Mouse (Mus musculus) embryonic facial prominence, embryonic 12.5 days (tissue): ENCODE results near the gene Olfr1065. TPM values are rescaled to one million over a fixed set of nuclear protein-coding genes. Genes with fewer than 3 reads are reported as not detected.
"Not testable (repeated sequence)": the region's sequence is repeated elsewhere in the genome, so short reads cannot be mapped to it uniquely, and the experiment has no call there.

ENCODE experiments used
- ATAC-seq: fragments of 200-750 bp; cut with Nextera tagmentation; 2 replicates; pipeline ENCODE4 v1.8.0; 2017; ENCODE audit not compliant: insufficient number of reproducible peaks, insufficient read depth, low FRiP score, low TSS enrichment
- H3K27ac ChIP-seq: fragments of 300-500 bp; sonication (generic); 2 replicates; pipeline ENCODE4 v1.5.1; 2016; ENCODE audit warnings: mild to moderate bottlenecking
- H3K27me3 ChIP-seq: fragments of 300-500 bp; sonication (generic); 2 replicates; pipeline ENCODE4 v1.6.1; 2016; ENCODE audit warnings: mild to moderate bottlenecking, moderate library complexity
- H3K36me3 ChIP-seq: fragments of 300-500 bp; sonication (generic); 2 replicates; pipeline ENCODE4 v1.6.1; 2016; ENCODE audit warnings: mild to moderate bottlenecking
- H3K4me1 ChIP-seq: fragments of 300-500 bp; sonication (generic); 2 replicates; pipeline ENCODE4 v1.6.1; 2016
- H3K4me2 ChIP-seq: fragments of 300-500 bp; sonication (generic); replicated peaks from 2 replicates; pipeline ENCODE4 v1.6.1; 2016; ENCODE audit warnings: mild to moderate bottlenecking, moderate library complexity
- H3K4me3 ChIP-seq: fragments of 300-500 bp; sonication (generic); 2 replicates; pipeline ENCODE4 v1.5.1; 2016; ENCODE audit warnings: mild to moderate bottlenecking
- H3K9ac ChIP-seq: fragments of 300-500 bp; sonication (generic); 2 replicates; pipeline ENCODE4 v1.6.1; 2016; ENCODE audit warnings: mild to moderate bottlenecking, moderate library complexity
- H3K9me3 ChIP-seq: fragments of 300-500 bp; sonication (generic); 2 replicates; pipeline ENCODE4 v1.6.1; 2016; ENCODE audit warnings: mild to moderate bottlenecking, moderate library complexity
- WGBS: fragments of 180-500 bp; shearing (Covaris S2); methylation state at CpG from one replicate; pipeline ENCODE4 v1.1.7; 2016; 5-methylcytosine and 5-hydroxymethylcytosine counted together
- polyA plus RNA-seq: library from polyadenylated mRNA; unstranded; fragments of >200 nt; fragmentation: Nextera tagmentation; extraction: Ambion mirVana; gene quantifications from 2 replicates; pipeline ENCODE4 v1.2.1, GENCODE M21; 2016

Gene Olfr1065
- polyA plus RNA-seq: not detected in 2 replicates

- not testable (repeated sequence) for H3K9me3 ChIP-seq, H3K4me2 ChIP-seq, H3K27ac ChIP-seq, H3K4me1 ChIP-seq, ATAC-seq, H3K4me3 ChIP-seq, H3K9ac ChIP-seq, H3K36me3 ChIP-seq, H3K27me3 ChIP-seq
- 33% methylated on average over 1 of the region's 1 CpGs for WGBS
These were observed at the start of gene Olfr1065 for GRCm38 (mm10) chr2:86450491-86450890. Olfr1065 (minus strand) TSS chr2:86450591.

DNA sequence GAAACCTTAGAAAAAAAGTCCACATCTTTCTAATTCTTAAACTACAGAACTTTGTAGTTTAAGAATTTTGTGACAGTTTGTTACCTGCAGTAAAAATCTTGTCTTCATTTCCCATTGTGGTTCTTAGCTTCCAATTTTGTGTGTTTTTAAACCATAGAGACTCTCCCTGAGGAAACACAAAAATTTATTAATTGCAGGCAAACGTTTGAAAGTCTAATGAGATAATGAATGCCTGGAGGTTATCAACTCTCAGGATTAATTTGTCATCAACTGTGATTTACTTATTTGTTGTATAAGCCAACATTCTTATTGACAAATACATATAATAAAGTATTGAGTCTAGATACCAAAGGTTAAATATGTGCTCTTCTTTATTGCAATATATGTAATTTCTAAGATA is 36.9 kb upstream of the Olfr1065 start, which contains the start of gene Olfr228:
Gene Olfr228, minus strand, starts transcription at position 101 of the 400 bp plus-strand sequence.
- Histone ChIP-seq H3K9me3 (no peaks in the 10 kb centered on the region), H3K4me3 (no peak within 1 kb of the TSS), H3K27me3 (no peaks in the 10 kb centered on the region), H3K4me2 (no peak within 1 kb of the TSS), H3K4me1 (no peaks in the 10 kb centered on the region), H3K36me3 (no peaks in the 10 kb centered on the region), H3K9ac (no peak within 1 kb of the TSS), H3K27ac (no peak within 1 kb of the TSS)
- no peak for ATAC-seq
- 29% methylated on average over 1 of the region's 1 CpGs for WGBS

- Histone ChIP-seq H3K36me3 (no peaks in the 10 kb centered on the region), H3K4me2 (0 out of 2 replicates have a peak overlapping the region, but pooled peaks have one; percentile 15), H3K4me1 (no peaks in the 10 kb centered on the region), H3K27ac (no peak overlapping the region), H3K9ac (no peak overlapping the region), H3K9me3 (no peaks in the 10 kb centered on the region), H3K27me3 (no peaks in the 10 kb centered on the region), H3K4me3 (no peak overlapping the region)
- WGBS: 32% methylated on average over 10 of the region's 10 CpGs
- no peak for ATAC-seq
These were observed 14.2 kb upstream of the Olfr1065 start for GRCm38 (mm10) chr2:86464442-86465109.

- 90% methylated on average over 1 of the region's 1 CpGs for WGBS
- H3K27ac ChIP-seq: no peak overlapping the region
- H3K4me1 ChIP-seq: no peaks in the 10 kb centered on the region
- no peak overlapping the region for H3K4me2 ChIP-seq
- no peaks in the 10 kb centered on the region for H3K36me3 ChIP-seq
- no peaks in the 10 kb centered on the region for H3K9me3 ChIP-seq
- no peak for ATAC-seq
- H3K4me3 ChIP-seq: no peak overlapping the region
- no peaks in the 10 kb centered on the region for H3K27me3 ChIP-seq
- H3K9ac ChIP-seq: no peak overlapping the region
These were observed 10.0 kb upstream of the Olfr1065 start for GRCm38 (mm10) chr2:86460434-86460833.

DNA sequence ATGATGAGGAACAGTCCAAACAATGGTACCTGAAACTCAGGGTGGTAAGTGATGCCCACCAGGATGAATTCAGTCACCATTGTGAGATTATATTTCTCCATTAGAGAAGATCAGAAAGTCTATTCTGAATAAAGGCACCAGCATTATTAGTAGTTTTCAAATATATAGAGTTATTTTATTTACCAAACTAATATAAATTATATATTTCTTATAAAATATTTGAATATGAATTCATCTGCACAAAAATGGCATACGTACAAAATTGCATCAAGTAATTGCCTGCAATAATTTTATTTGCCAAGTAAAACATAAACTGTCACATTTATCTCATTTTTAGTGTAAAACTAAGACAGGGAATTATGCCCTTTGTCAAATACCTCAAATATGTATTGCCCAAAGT is 5.8 kb upstream of the Olfr1065 start, which contains the start of gene Olfr1066:
Gene Olfr1066, minus strand, starts transcription at position 101 of the 400 bp plus-strand sequence.
- H3K27me3 ChIP-seq: no peaks in the 10 kb centered on the region
- H3K9ac ChIP-seq: no peak within 1 kb of the TSS
- H3K4me2 ChIP-seq: no peak within 1 kb of the TSS
- WGBS: 79% methylated on average over 1 of the region's 1 CpGs
- H3K4me1 ChIP-seq: no peaks in the 10 kb centered on the region
- H3K27ac ChIP-seq: no peak within 1 kb of the TSS
- H3K9me3 ChIP-seq: no peaks in the 10 kb centered on the region
- H3K4me3 ChIP-seq: no peak within 1 kb of the TSS
- no peak for ATAC-seq
- H3K36me3 ChIP-seq: no peaks in the 10 kb centered on the region

- not testable (repeated sequence) for H3K27ac ChIP-seq, H3K4me1 ChIP-seq, ATAC-seq, H3K9me3 ChIP-seq, H3K4me2 ChIP-seq, H3K36me3 ChIP-seq, H3K27me3 ChIP-seq, H3K4me3 ChIP-seq, H3K9ac ChIP-seq
- WGBS: 60% methylated on average over 1 of the region's 1 CpGs
These were observed 8.3 kb downstream of the Olfr1065 start for GRCm38 (mm10) chr2:86442101-86442500.

- not testable (repeated sequence) for H3K9me3 ChIP-seq, H3K36me3 ChIP-seq, H3K27me3 ChIP-seq, H3K4me3 ChIP-seq, H3K27ac ChIP-seq, H3K4me2 ChIP-seq, H3K4me1 ChIP-seq, H3K9ac ChIP-seq, ATAC-seq
- 91% methylated on average over 8 of the region's 8 CpGs for WGBS
These were observed 21.9 kb downstream of the Olfr1065 start for GRCm38 (mm10) chr2:86428511-86428910.

- H3K4me1 ChIP-seq, H3K4me3 ChIP-seq, H3K27me3 ChIP-seq, H3K4me2 ChIP-seq, H3K36me3 ChIP-seq, ATAC-seq, H3K27ac ChIP-seq, H3K9me3 ChIP-seq, H3K9ac ChIP-seq: not testable (repeated sequence)
These were observed 23.7 kb downstream of the Olfr1065 start, which contains the start of gene Olfr1062 for GRCm38 (mm10) chr2:86426649-86427048. Olfr1062 (minus strand) TSS chr2:86426749.

DNA sequence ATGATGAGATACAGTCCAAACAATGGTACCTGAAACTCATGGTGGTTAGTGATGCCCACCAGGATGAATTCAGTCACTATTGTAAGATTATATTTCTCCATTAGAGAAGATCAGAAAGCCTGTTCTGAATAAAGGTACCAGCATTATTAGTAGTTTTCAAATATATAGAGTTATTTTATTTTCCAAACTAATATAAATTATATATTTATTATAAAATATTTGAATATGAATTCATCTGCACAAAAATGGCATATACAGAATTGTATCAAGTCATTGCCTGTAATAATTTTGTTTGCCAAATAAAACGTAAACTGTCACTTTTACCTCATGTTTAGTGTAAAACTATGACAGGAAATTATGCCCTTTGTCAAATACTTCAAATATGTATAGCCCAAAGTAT is 36.4 kb downstream of the Olfr1065 start, which contains the start of gene Olfr1061:
Gene Olfr1061, minus strand, starts transcription at position 101 of the 400 bp plus-strand sequence.
- no peak within 1 kb of the TSS for H3K4me3 ChIP-seq
- H3K4me2 ChIP-seq: no peak within 1 kb of the TSS
- H3K27me3 ChIP-seq: no peaks in the 10 kb centered on the region
- H3K9me3 ChIP-seq: no peaks in the 10 kb centered on the region
- 85% methylated on average over 1 of the region's 1 CpGs for WGBS
- H3K9ac ChIP-seq: no peak within 1 kb of the TSS
- no peak for ATAC-seq
- H3K27ac ChIP-seq: no peak within 1 kb of the TSS
- no peaks in the 10 kb centered on the region for H3K4me1 ChIP-seq
- H3K36me3 ChIP-seq: no peaks in the 10 kb centered on the region

GRCm38 (mm10) chr2:86395114-86395513 is 55.3 kb downstream of the Olfr1065 start:
- Histone ChIP-seq H3K27me3 (no peaks in the 10 kb centered on the region), H3K4me3 (no peak overlapping the region), H3K36me3 (no peaks in the 10 kb centered on the region), H3K9ac (no peak overlapping the region), H3K27ac (no peak overlapping the region), H3K4me1 (no peaks in the 10 kb centered on the region), H3K4me2 (no peak overlapping the region), H3K9me3 (no peaks in the 10 kb centered on the region)
- 87% methylated on average over 2 of the region's 2 CpGs for WGBS
- no peak for ATAC-seq
